Mouse (Mus musculus): ENCODE measurements around the gene Olfr575.

The Olfr575 gene

GRCm38 (mm10) chr7:102958593-102958992 is at the start of gene Olfr575:
Gene Olfr575, minus strand, starts transcription at chr7:102958775.
- ChIA-PET CTCF (no interaction called here), POLR2A (no interaction called here)

GRCm38 (mm10) chr7:102989224-102989623 is 30.6 kb upstream of the Olfr575 start, which contains the start of gene Olfr578:
Gene Olfr578, minus strand, starts transcription at chr7:102989324.
- CTCF ChIA-PET = no interaction called here
- POLR2A ChIA-PET = no interaction called here

GRCm38 (mm10) chr7:102975843-102976242 is 17.3 kb upstream of the Olfr575 start, which contains the start of gene Olfr577:
Gene Olfr577, minus strand, starts transcription at chr7:102975943.
- ChIA-PET POLR2A (no interaction called here), CTCF (no interaction called here)

GRCm38 (mm10) chr7:102974399-102974798 is 15.8 kb upstream of the Olfr575 start:
- POLR2A ChIA-PET = no interaction called here

GRCm38 (mm10) chr7:102962360-102962759 is 3.8 kb upstream of the Olfr575 start, which contains the start of gene Olfr576:
Gene Olfr576, plus strand, starts transcription at chr7:102962660.
- ChIA-PET POLR2A (no interaction called here), CTCF (no interaction called here)

More at GRCm38 (mm10) chr7:102974399-102974798, 15.8 kb upstream of the Olfr575 start:
- CTCF ChIA-PET = no interaction called here

GRCm38 (mm10) chr7:102958137-102958536 is 438 bp downstream of the Olfr575 start:
- ChIA-PET CTCF (no interaction called here), POLR2A (no interaction called here)

GRCm38 (mm10) chr7:102950732-102951131 is 7.8 kb downstream of the Olfr575 start:
- CTCF ChIA-PET = no interaction called here
- POLR2A ChIA-PET = no interaction called here

GRCm38 (mm10) chr7:102948167-102948566 is 10.4 kb downstream of the Olfr575 start, which contains the start of gene Olfr574:
Gene Olfr574, plus strand, starts transcription at chr7:102948467.
- ChIA-PET CTCF (interaction anchor here in 1 of 4 experiments (0.6 kb wide), 1 partner anchor 1268 kb away, joined by 3 read pairs; no protein-coding TSS in a partner anchor), POLR2A (no interaction called here)

GRCm38 (mm10) chr7:102943417-102943816 is 15.2 kb downstream of the Olfr575 start:
- ChIA-PET CTCF (no interaction called here), POLR2A (no interaction called here)

GRCm38 (mm10) chr7:102942475-102942874 is 16.1 kb downstream of the Olfr575 start, which contains the start of gene Olfr573-ps1:
Gene Olfr573-ps1, minus strand, starts transcription at chr7:102942575.
- POLR2A ChIA-PET = no interaction called here
- CTCF ChIA-PET = no interaction called here

GRCm38 (mm10) chr7:102927105-102927504 is 31.5 kb downstream of the Olfr575 start:
- POLR2A ChIA-PET = no interaction called here
- CTCF ChIA-PET = no interaction called here

GRCm38 (mm10) chr7:102924109-102924508 is 34.5 kb downstream of the Olfr575 start, which contains the start of gene Olfr572:
Gene Olfr572, plus strand, starts transcription at chr7:102924409.
- ChIA-PET CTCF (no interaction called here), POLR2A (no interaction called here)

- POLR2A ChIA-PET = no interaction called here
Observed at GRCm38 (mm10) chr7:102919632-102920031, 38.9 kb downstream of the Olfr575 start.

GRCm38 (mm10) chr7:102917032-102917875 is 41.3 kb downstream of the Olfr575 start, which contains the start of gene Olfr571:
Gene Olfr571, minus strand, starts transcription at chr7:102917536.
- POLR2A ChIA-PET = no interaction called here
- CTCF ChIA-PET = interaction anchor here in 1 of 4 experiments (1.2 kb wide), 1 partner anchor 222 kb away, joined by 3 read pairs; the partner anchor contains the start of gene Olfr557

More at GRCm38 (mm10) chr7:102919632-102920031, 38.9 kb downstream of the Olfr575 start:
- CTCF ChIA-PET = interaction anchor here (0.5 to 1.7 kb wide), 10 partner anchors 12 to 412 kb away, joined by 3 to 16 read pairs (median 4); partner anchors contain the start of genes Olfr556 (in 2 of the 4) and Olfr557 (in 2 of the 4)

GRCm38 (mm10) chr7:102916405-102916804 is 42.2 kb downstream of the Olfr575 start:
- ChIA-PET POLR2A (interaction anchor here in 1 of 4 experiments (0.6 kb wide), 1 partner anchor 659 kb away, joined by 3 read pairs; no protein-coding TSS in a partner anchor), CTCF (no interaction called here)

- ChIA-PET CTCF (no interaction called here), POLR2A (no interaction called here)
Observed at GRCm38 (mm10) chr7:102915261-102915660, 43.3 kb downstream of the Olfr575 start.
